Mouse (Mus musculus) kidney, adult 2 months (tissue): Measurements from ENCODE around the gene Hist2h2be.

ENCODE experiments used
- CTCF ChIP-seq: fragments of 200-500 bp; conservative IDR thresholded peaks from 2 replicates; pipeline ENCODE4 v1.5.1; 2011; ENCODE audit warnings: low read depth, mild to moderate bottlenecking, control low read depth, low read length, moderate library complexity, mixed read lengths; ENCODE audit not compliant: insufficient read depth, insufficient read length
- POLR2A ChIP-seq: fragments of 200-500 bp; IDR thresholded peaks from one replicate; pipeline ENCODE4 v1.6.1; 2011; ENCODE audit warnings: low read depth, low read length, control low read depth

DNA sequence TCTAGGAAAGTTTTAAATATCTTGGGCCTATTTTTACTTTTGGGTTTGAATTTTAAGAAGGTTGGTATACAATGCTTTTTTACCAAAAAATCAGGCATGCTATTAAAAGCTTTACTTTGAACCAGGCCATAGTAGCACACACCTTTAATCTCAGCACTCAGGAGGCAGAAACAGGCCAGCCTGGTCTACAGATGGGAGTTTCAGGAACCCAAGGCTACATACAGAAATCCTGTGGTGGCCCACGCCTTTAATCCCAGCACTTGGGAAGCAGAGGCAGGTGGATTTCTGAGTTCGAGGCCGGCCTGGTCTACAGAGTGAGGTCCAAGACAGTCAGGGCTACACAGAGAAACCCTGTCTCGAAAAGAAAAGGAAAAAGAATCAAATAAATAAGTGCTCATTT lies 46.6 kb downstream of the Hist2h2be start:
- TF ChIP-seq CTCF, result no peak
- TF ChIP-seq POLR2A, result no peak
